Mouse (Mus musculus) limb, embryonic 14.5 days (tissue): ENCODE data around the gene Pfdn2. TPM values are rescaled to one million over a fixed set of nuclear protein-coding genes. Genes with fewer than 3 reads are reported as not detected.
"Not testable (repeated sequence)": the region's sequence is repeated elsewhere in the genome, so short reads cannot be mapped to it uniquely, and the experiment has no call there.

Source experiments
- ATAC-seq: fragments of 200-750 bp; cut with Nextera tagmentation; 2 replicates; pipeline ENCODE4 v1.8.0; 2017; ENCODE audit warnings: low read depth, moderate number of reproducible peaks, moderate TSS enrichment; ENCODE audit not compliant: low FRiP score
- DNase-seq: peaks from one replicate; pipeline ENCODE4 v3.0.0-alpha.2; 2015; ENCODE audit warnings: low spot score
- H3K27ac ChIP-seq: fragments of 300-500 bp; sonication (generic); replicated peaks from 2 replicates; pipeline ENCODE4 v1.5.1; 2014; ENCODE audit warnings: low read depth, mild to moderate bottlenecking, low read length, moderate library complexity, mixed read lengths
- H3K27me3 ChIP-seq: fragments of 300-500 bp; sonication (generic); 2 replicates; pipeline ENCODE4 v1.6.1; 2014; ENCODE audit warnings: low read length, mixed read lengths; ENCODE audit not compliant: control insufficient read depth, insufficient read depth
- H3K36me3 ChIP-seq: fragments of 300-500 bp; sonication (generic); 2 replicates; pipeline ENCODE4 v1.6.1; 2014; ENCODE audit warnings: mild to moderate bottlenecking, low read length, moderate library complexity, mixed read lengths; ENCODE audit not compliant: control insufficient read depth, insufficient read depth
- H3K4me1 ChIP-seq: fragments of 300-500 bp; sonication (generic); 2 replicates; pipeline ENCODE4 v1.6.1; 2014; ENCODE audit warnings: antibody characterized with exemption, low read length, mixed read lengths; ENCODE audit not compliant: control insufficient read depth, insufficient read depth
- H3K4me2 ChIP-seq: fragments of 300-500 bp; sonication (generic); replicated peaks from 2 replicates; pipeline ENCODE4 v1.6.1; 2014; ENCODE audit warnings: low read depth, mild to moderate bottlenecking, low read length, moderate library complexity; ENCODE audit not compliant: severe bottlenecking
- H3K4me3 ChIP-seq: fragments of 300-500 bp; sonication (generic); replicated peaks from 2 replicates; pipeline ENCODE4 v1.5.1; 2014; ENCODE audit warnings: low read length
- H3K9ac ChIP-seq: fragments of 300-500 bp; sonication (generic); 2 replicates; pipeline ENCODE4 v1.6.1; 2014; ENCODE audit warnings: mild to moderate bottlenecking, low read depth, low read length, moderate library complexity; ENCODE audit not compliant: severe bottlenecking
- H3K9me3 ChIP-seq: fragments of 300-500 bp; sonication (generic); 2 replicates; pipeline ENCODE4 v1.6.1; 2016; ENCODE audit warnings: low read length; ENCODE audit not compliant: control insufficient read depth
- POLR2A ChIP-seq: fragments of 200-500 bp; IDR thresholded peaks from 2 replicates; pipeline ENCODE4 v1.8.0; 2012; ENCODE audit warnings: inconsistent platforms, mild to moderate bottlenecking, moderate library complexity, borderline replicate concordance; ENCODE audit not compliant: insufficient read depth, insufficient read length; ENCODE audit errors: extremely low read depth
- WGBS: fragments of 180-500 bp; shearing (Covaris S2); extraction: QIAGEN DNeasy Blood & Tissue Kit; methylation state at CpG from one replicate; pipeline ENCODE4 v1.1.7; 2014; 5-methylcytosine and 5-hydroxymethylcytosine counted together
- polyA plus RNA-seq, 2 experiments: library from polyadenylated mRNA; depleted of rRNA in 1 of 2; stranded (reverse) in 1 of 2; unstranded in 1 of 2; fragments of >200 nt; fragmentation: Nextera tagmentation in 1 of 2; extraction: Ambion mirVana in 1 of 2; gene quantifications; 2 replicates each; pipeline versions ENCODE4 v1.2.1 to v1.2.3; 2012 to 2014

The Pfdn2 gene
- polyA plus RNA-seq (2012; rRNA removed) = 40.5 and 82.5 TPM in 2 replicates
- polyA plus RNA-seq (2014; fragmentation: Nextera tagmentation; extraction: Ambion mirVana) = 43.0 and 48.0 TPM in 2 replicates

DNA sequence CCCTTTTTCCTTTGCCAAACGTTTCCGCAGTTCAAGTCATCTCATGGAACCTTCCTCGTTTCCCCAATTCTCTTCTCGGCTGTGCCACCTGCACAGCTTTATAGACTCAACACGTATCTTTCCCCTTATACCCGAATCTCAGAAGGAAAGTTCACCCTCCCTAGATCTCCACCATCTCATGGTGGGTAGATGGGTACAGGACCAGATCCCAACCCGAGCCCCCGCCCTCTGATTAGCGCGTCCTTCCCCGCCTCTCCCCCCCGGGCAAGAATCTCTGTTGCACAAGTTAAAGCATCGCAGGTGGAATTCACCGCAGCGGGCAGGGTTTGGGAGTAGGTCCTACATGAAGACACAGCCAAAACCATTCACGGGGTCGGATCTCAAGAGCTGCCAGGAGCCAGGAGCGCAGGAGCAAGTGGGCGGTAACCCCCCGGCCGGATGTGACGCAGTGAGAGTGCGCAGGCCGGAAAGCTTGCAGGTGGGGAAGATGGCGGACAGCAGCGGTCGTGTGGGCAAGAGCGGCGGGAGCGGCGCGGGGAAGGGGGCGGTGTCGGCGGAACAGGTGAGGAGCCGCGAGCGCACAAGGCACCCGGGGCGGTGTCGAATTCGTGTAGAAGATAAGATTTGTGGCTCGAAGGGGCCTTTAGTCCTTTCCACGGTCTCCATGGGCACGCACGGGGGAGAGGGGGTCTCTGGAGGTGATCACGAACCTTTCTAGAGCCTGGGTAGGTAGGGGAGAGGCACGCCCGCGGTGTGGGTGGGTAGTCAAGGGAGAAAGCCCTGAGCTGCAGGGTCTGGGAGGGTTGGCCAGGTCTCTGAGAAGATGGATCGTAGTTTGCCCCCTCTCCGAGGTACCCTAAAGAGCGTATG, at the start of gene Pfdn2, which contains the start of gene Nit1:
Gene Pfdn2 (plus strand): TSS at position 446 of the 870 bp plus-strand sequence.
Gene Nit1 (minus strand): TSS at position 422 of the 870 bp plus-strand sequence.
- peaks cover 34% of the 10 kb centered on the region for H3K36me3 ChIP-seq
- H3K4me3 ChIP-seq = peak within 1 kb of the TSS; percentile 74
- TF ChIP-seq POLR2A = peak; percentile 80; the same call in 1 of the 2 replicates
- H3K27me3 ChIP-seq = no peaks in the 10 kb centered on the region
- no peaks in the 10 kb centered on the region for H3K9me3 ChIP-seq
- ATAC-seq (peak; percentile 93), DNase-seq (peak; percentile 90)
- WGBS = 1% methylated on average over 52 of the region's 53 CpGs
- peak within 1 kb of the TSS; percentile 21 for H3K27ac ChIP-seq
- H3K4me1 ChIP-seq = 0 out of 2 replicates have a peak, but pooled peaks cover 8% of the 10 kb centered on the region
- H3K9ac ChIP-seq = peak within 1 kb of the TSS; percentile 74
- peak within 1 kb of the TSS; percentile 86 for H3K4me2 ChIP-seq

DNA sequence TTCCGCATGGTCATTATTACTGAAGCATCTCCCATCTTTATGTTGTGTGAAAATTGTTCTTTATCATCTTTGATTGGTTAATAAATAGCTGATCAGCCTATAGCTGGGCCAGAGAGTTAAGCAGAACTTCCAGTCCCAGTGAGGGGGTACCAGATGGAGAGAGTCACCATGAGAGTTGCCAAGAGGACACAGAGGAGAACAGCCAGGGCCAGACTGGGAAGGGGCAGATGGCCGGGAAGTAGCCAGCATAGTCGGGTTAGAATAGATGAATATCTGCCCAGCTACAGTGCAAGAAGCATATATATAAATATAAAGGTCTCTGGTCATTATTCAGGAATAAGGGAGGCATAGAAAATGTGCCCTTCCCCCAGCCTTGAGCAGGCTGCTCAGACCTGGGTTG, 47.2 kb upstream of the Pfdn2 start:
- peaks cover 6% of the 10 kb centered on the region for H3K4me1 ChIP-seq
- ATAC-seq (no peak), DNase-seq (no peak)
- 63% methylated on average over 3 of the region's 3 CpGs for WGBS
- no peaks in the 10 kb centered on the region for H3K36me3 ChIP-seq
- no peaks in the 10 kb centered on the region for H3K27me3 ChIP-seq
- no peak overlapping the region for H3K27ac ChIP-seq
- no peaks in the 10 kb centered on the region for H3K9me3 ChIP-seq
- TF ChIP-seq POLR2A = no peak
- H3K9ac ChIP-seq = no peak overlapping the region
- no peak overlapping the region for H3K4me3 ChIP-seq
- H3K4me2 ChIP-seq = no peak overlapping the region

DNA sequence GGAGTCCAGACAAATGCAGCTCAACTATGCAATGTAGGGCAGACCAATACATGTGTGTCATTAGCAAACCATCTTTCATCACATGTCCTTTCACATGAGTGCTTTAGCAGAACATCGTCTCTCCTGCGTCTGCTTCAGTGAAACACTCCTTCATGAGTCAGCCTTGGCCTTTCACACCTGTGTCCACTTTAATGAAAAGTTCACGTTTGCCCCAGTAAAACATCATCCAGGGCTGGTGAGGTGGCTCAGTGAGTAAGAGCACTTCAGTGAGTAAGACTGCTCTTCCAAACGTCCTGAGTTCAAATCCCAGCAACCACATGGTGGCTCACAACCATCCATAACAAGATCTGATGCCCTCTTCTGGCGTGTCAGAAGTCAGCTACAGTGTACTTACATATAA, 39.3 kb upstream of the Pfdn2 start:
- 63% methylated on average over 5 of the region's 5 CpGs for WGBS
- not testable (repeated sequence) for H3K36me3 ChIP-seq, H3K4me1 ChIP-seq, H3K9ac ChIP-seq, H3K4me3 ChIP-seq, H3K9me3 ChIP-seq, H3K4me2 ChIP-seq, DNase-seq, H3K27ac ChIP-seq, ATAC-seq, H3K27me3 ChIP-seq

DNA sequence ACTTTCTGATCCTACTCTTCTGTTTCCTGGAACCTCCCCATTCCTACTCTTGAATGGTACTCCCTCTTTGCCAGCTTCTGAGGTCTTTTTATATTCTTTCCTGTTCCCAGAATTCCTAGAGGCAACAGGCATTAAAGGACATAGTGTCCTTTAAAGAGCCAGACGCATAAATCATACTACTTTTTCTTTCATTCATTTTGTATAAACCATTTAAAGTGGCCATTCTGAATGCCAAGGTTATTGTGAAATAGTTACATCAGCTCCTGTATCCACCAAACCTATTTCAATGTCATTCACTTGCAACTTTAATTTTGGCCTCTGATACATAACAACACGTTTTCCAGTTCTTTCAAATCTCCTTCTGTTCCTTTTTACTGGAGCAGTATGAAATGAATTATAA, 36.1 kb upstream of the Pfdn2 start:
- Histone ChIP-seq H3K27ac (no peak overlapping the region), H3K9me3 (no peaks in the 10 kb centered on the region), H3K36me3 (no peaks in the 10 kb centered on the region), H3K27me3 (no peaks in the 10 kb centered on the region), H3K4me2 (no peak overlapping the region), H3K9ac (no peak overlapping the region), H3K4me3 (no peak overlapping the region), H3K4me1 (no peaks in the 10 kb centered on the region)
- no peak for DNase-seq
- ATAC-seq = no peak
- 68% methylated on average over 2 of the region's 2 CpGs for WGBS
- no peak for TF ChIP-seq POLR2A

DNA sequence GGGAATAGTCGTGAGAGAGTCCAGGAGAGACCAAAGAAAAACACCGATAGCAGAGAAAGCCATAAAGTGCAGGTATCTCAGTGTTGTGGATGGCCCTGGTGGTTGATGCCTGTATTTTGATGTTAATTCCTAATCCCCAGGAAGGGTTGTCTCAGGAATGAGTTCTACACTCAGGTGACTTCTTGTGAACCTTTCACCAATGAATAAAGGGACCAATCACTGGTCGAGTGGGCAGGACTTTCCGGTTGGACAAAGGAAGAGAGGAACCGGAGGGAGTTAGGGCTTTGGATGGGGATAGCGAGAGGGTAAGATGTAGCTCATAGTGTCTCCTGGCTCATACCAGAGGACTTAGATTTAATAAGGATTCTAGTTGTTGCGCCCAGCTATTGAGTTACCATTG, 25.7 kb upstream of the Pfdn2 start:
- ATAC-seq = no peak
- H3K4me1 ChIP-seq = no peaks in the 10 kb centered on the region
- TF ChIP-seq POLR2A = no peak
- no peaks in the 10 kb centered on the region for H3K9me3 ChIP-seq
- no peak for DNase-seq
- WGBS = 11% methylated on average over 7 of the region's 7 CpGs
- no peak overlapping the region; the same call in 1 of the 2 replicates for H3K4me3 ChIP-seq
- H3K9ac ChIP-seq = no peak overlapping the region
- no peak overlapping the region for H3K27ac ChIP-seq
- H3K4me2 ChIP-seq = no peak overlapping the region
- no peaks in the 10 kb centered on the region for H3K36me3 ChIP-seq
- no peaks in the 10 kb centered on the region for H3K27me3 ChIP-seq
